44 mouse cellular contexts compared by ENCODE assay signal in the genomic region with DNA sequence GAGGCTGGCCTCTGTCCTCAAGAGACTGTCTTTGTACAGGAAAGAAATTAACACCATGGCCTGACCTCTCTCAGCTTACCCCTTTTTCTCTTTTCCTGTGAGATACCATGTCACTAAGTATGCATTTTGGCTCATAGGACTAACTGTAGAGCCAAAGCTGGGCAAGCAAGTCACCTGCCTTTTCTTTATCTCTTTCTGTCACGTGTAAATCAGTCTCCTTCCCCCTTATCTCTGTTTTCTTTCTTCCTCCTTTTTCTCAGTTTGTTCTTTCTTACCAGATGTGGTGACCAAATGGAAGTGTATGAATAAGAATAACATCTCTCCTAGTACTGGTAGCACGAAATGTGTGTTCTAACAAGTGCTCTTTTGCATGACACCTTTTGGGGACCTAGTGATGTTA. TPM values are rescaled to one million over a fixed set of nuclear protein-coding genes. Genes with fewer than 3 reads are reported as not detected.
"Had no signal": no experiment of that assay in that cellular context is flagged by ENCODE, and none has a peak within 500 bp of the region (broad histone marks: within the 10 kb centered on the region; RNA-seq: fewer than 3 reads in every experiment).

No protein-coding gene starts in this region.

- H3K9me3 ChIP-seq: limb, embryonic 10.5 days; limb, embryonic 12.5 days; limb, embryonic 13.5 days; limb, embryonic 15.5 days; liver, embryonic 12.5 days; liver, embryonic 13.5 days; liver, embryonic 15.5 days; lung, embryonic 15.5 days; megakaryocyte, embryonic 14.5 days; midbrain, embryonic 10.5 days; midbrain, embryonic 12.5 days; midbrain, embryonic 13.5 days; midbrain, embryonic 15.5 days; neural tube, embryonic 12.5 days had no signal

- DNase-seq: left cerebral cortex, postnatal 4 days; liver; liver, embryonic 13.5 days; liver, postnatal 0 days; lung, adult 18-20 months; lung, adult 2 months; lung, embryonic 14.5 days; lung, postnatal 10 days; lung, postnatal 14 days; lung, postnatal 36 days; lung, postnatal 4 days; midbrain, embryonic 14.5 days had no signal

- H3K4me3 ChIP-seq: limb, embryonic 10.5 days; limb, embryonic 12.5 days; limb, embryonic 13.5 days; limb, embryonic 15.5 days; liver, embryonic 12.5 days; liver, embryonic 13.5 days; liver, embryonic 15.5 days; lung, embryonic 15.5 days; megakaryocyte, embryonic 14.5 days; midbrain, embryonic 10.5 days; midbrain, embryonic 12.5 days; midbrain, embryonic 13.5 days; midbrain, embryonic 15.5 days; myocyte; neural tube, embryonic 12.5 days had no signal

- H3K4me1 ChIP-seq: limb, embryonic 10.5 days; limb, embryonic 12.5 days; limb, embryonic 13.5 days; limb, embryonic 15.5 days; lung, embryonic 15.5 days; midbrain, embryonic 10.5 days; midbrain, embryonic 12.5 days; midbrain, embryonic 13.5 days; midbrain, embryonic 15.5 days; neural tube, embryonic 12.5 days had no signal

- H3K9ac ChIP-seq: limb, embryonic 12.5 days; limb, embryonic 13.5 days; limb, embryonic 15.5 days; liver, embryonic 12.5 days; liver, embryonic 13.5 days; liver, embryonic 14.5 days; liver, embryonic 15.5 days; liver, postnatal 0 days; lung, embryonic 14.5 days; lung, embryonic 15.5 days; midbrain, embryonic 12.5 days; midbrain, embryonic 13.5 days; midbrain, embryonic 15.5 days; neural tube, embryonic 12.5 days had no signal

- H3K27ac ChIP-seq: limb, embryonic 10.5 days; limb, embryonic 12.5 days; limb, embryonic 13.5 days; limb, embryonic 15.5 days; liver, embryonic 12.5 days; liver, embryonic 13.5 days; liver, embryonic 14.5 days; liver, embryonic 15.5 days; lung, embryonic 15.5 days; macrophage; midbrain, embryonic 10.5 days; midbrain, embryonic 12.5 days; midbrain, embryonic 13.5 days; midbrain, embryonic 15.5 days; neural tube, embryonic 12.5 days had no signal

- H3K4me2 ChIP-seq: limb, embryonic 12.5 days; limb, embryonic 13.5 days; limb, embryonic 15.5 days; liver, embryonic 11.5 days; liver, embryonic 12.5 days; liver, embryonic 13.5 days; liver, embryonic 15.5 days; lung, embryonic 14.5 days; lung, embryonic 15.5 days; midbrain, embryonic 11.5 days; midbrain, embryonic 12.5 days; midbrain, embryonic 13.5 days; midbrain, embryonic 15.5 days; neural tube, embryonic 12.5 days had no signal

- H3K27me3 ChIP-seq: limb, embryonic 12.5 days; limb, embryonic 13.5 days; limb, embryonic 15.5 days; liver, embryonic 12.5 days; liver, embryonic 13.5 days; liver, embryonic 15.5 days; lung, embryonic 15.5 days; megakaryocyte, embryonic 14.5 days; midbrain, embryonic 12.5 days; midbrain, embryonic 13.5 days; midbrain, embryonic 15.5 days; neural tube, embryonic 12.5 days had no signal

- ATAC-seq: liver, embryonic 12.5 days; liver, postnatal 0 days; lung, postnatal 0 days; midbrain, embryonic 13.5 days; midbrain, embryonic 15.5 days; midbrain, embryonic 16.5 days had no signal

RNA-seq across cellular contexts. Expression of a gene that starts 15.4 kb away (rescaled TPM):
- total RNA-seq: left cerebral cortex, postnatal 14 days; left cerebral cortex, postnatal 36 days; left cerebral cortex, postnatal 4 days; liver, adult 2 months; megakaryocyte progenitor cell, adult 5-6 weeks; megakaryocyte, adult 5-6 weeks; megakaryocyte-erythroid progenitor cell, adult 5-6 weeks; midbrain, postnatal 0 days; monocyte, adult 5-6 weeks had no signal
- polyA plus RNA-seq: limb, embryonic 10.5 days; limb, embryonic 11.5 days; limb, embryonic 12.5 days; limb, embryonic 13.5 days; liver, adult 2 months; liver, embryonic 11.5 days; liver, embryonic 12.5 days; liver, embryonic 13.5 days; liver, embryonic 15.5 days; liver, embryonic 16.5 days; liver, postnatal 0 days; lung, adult 2 months; lung, embryonic 14.5 days; lung, embryonic 15.5 days; lung, embryonic 16.5 days; lung, postnatal 0 days; midbrain, embryonic 10.5 days; midbrain, embryonic 11.5 days; midbrain, embryonic 12.5 days; midbrain, embryonic 13.5 days; midbrain, embryonic 14.5 days; midbrain, embryonic 15.5 days; midbrain, embryonic 16.5 days; midbrain, postnatal 0 days; neural tube, embryonic 11.5 days; neural tube, embryonic 12.5 days had no signal
